ENCODE assay signal across 24 mouse cellular contexts in genomic region chr1:38221431-38221830, GRCm38 (mm10).
DNase-seq lines count a peak whose midpoint lies in the region; ATAC-seq and TF ChIP-seq lines count a peak whose summit lies in the region.
"Had no signal": no experiment of that assay in that cellular context is flagged by ENCODE, and none has a peak within 500 bp of the region (broad histone marks: within the 10 kb centered on the region; RNA-seq: fewer than 3 reads in every experiment).

No protein-coding gene starts in this region.

- no peak for DNase-seq in embryonic facial prominence, embryonic 14.5 days (ENCODE audit: low spot score)
- no peak for DNase-seq in embryonic facial prominence, embryonic 10.5 days (ENCODE audit: low spot score)
- peak; percentile 91 for DNase-seq in heart, adult 11 months
- DNase-seq in heart, postnatal 36 days: no peak
- DNase-seq in midbrain, embryonic 11.5 days (ENCODE audit: low spot score, missing footprints): peak; percentile 62
- DNase-seq in midbrain, embryonic 10.5 days (ENCODE audit: low spot score): no peak
- DNase-seq in neural tube, embryonic 10.5 days (ENCODE audit: extremely low spot score, low spot score): no peak
- DNase-seq: B cell, adult 2 months; cerebellum, adult 18-20 months; cerebellum, adult 9-11 months; cerebellum, postnatal 25 days had no signal

- no peak overlapping the region for H3K4me3 ChIP-seq in embryonic facial prominence, embryonic 14.5 days (ENCODE audit: low read depth, low read length)
- no peak overlapping the region for H3K4me3 ChIP-seq in embryonic facial prominence, embryonic 10.5 days
- no peak overlapping the region for H3K4me3 ChIP-seq in midbrain, embryonic 11.5 days (ENCODE audit: low read depth, low read length)
- H3K4me3 ChIP-seq in midbrain, embryonic 10.5 days: no peak overlapping the region
- no peak overlapping the region for H3K4me3 ChIP-seq in embryonic fibroblast, embryonic 13.5 days (ENCODE audit: insufficient read depth, low read length)
- H3K4me3 ChIP-seq: embryonic facial prominence, embryonic 13.5 days; erythroblast, embryonic 14.5 days; forebrain, embryonic 13.5 days; hindbrain, embryonic 10.5 days; hindbrain, embryonic 13.5 days; intestine, embryonic 15.5 days had no signal

- H3K9me3 ChIP-seq in embryonic facial prominence, embryonic 14.5 days (ENCODE audit: control insufficient read depth, low read length): peaks cover 28% of the 10 kb centered on the region
- H3K9me3 ChIP-seq in embryonic facial prominence, embryonic 10.5 days: peaks cover 28% of the 10 kb centered on the region
- peaks cover 24% of the 10 kb centered on the region for H3K9me3 ChIP-seq in midbrain, embryonic 11.5 days (ENCODE audit: control insufficient read depth, low read length)
- peaks cover 36% of the 10 kb centered on the region for H3K9me3 ChIP-seq in midbrain, embryonic 10.5 days (replicated peaks)
- H3K9me3 ChIP-seq: G1E; intestine, embryonic 15.5 days had no signal

- H3K4me2 ChIP-seq in embryonic facial prominence, embryonic 14.5 days (ENCODE audit: low read depth, low read length): no peak overlapping the region
- no peak overlapping the region for H3K4me2 ChIP-seq in midbrain, embryonic 11.5 days
- H3K4me2 ChIP-seq: embryonic facial prominence, embryonic 13.5 days; forebrain, embryonic 13.5 days; heart, embryonic 11.5 days; hindbrain, embryonic 13.5 days; intestine, embryonic 15.5 days had no signal

- 71% methylated on average over 8 of the region's 8 CpGs for WGBS in embryonic facial prominence, embryonic 14.5 days
- 86% methylated on average over 8 of the region's 8 CpGs for WGBS in embryonic facial prominence, embryonic 10.5 days
- 93% methylated on average over 8 of the region's 8 CpGs for WGBS in midbrain, embryonic 11.5 days
- WGBS in midbrain, embryonic 10.5 days: 87% methylated on average over 8 of the region's 8 CpGs

- peaks cover 14% of the 10 kb centered on the region; the same call in 1 of the 2 replicates for H3K36me3 ChIP-seq in embryonic facial prominence, embryonic 14.5 days (ENCODE audit: control insufficient read depth, insufficient read depth, low read length)
- H3K36me3 ChIP-seq in embryonic facial prominence, embryonic 10.5 days (replicated peaks): peaks cover 25% of the 10 kb centered on the region
- H3K36me3 ChIP-seq in midbrain, embryonic 11.5 days (ENCODE audit: control insufficient read depth, insufficient read depth, low read length): no peaks in the 10 kb centered on the region
- H3K36me3 ChIP-seq in midbrain, embryonic 10.5 days: peaks cover 19% of the 10 kb centered on the region
- H3K36me3 ChIP-seq: G1E; intestine, embryonic 15.5 days had no signal

- TF ChIP-seq POLR2A in embryonic fibroblast, embryonic 13.5 days (IDR thresholded peaks at IDR 0.05; ENCODE audit: low read depth, low read length): no peak

- H3K27me3 ChIP-seq in embryonic facial prominence, embryonic 14.5 days (replicated peaks; ENCODE audit: control insufficient read depth, insufficient read depth, low read length): no peaks in the 10 kb centered on the region
- no peaks in the 10 kb centered on the region for H3K27me3 ChIP-seq in embryonic facial prominence, embryonic 10.5 days (replicated peaks; ENCODE audit: low read depth, poor library complexity, severe bottlenecking)
- no peaks in the 10 kb centered on the region for H3K27me3 ChIP-seq in midbrain, embryonic 11.5 days (ENCODE audit: control insufficient read depth, insufficient read depth, low read length)
- no peaks in the 10 kb centered on the region for H3K27me3 ChIP-seq in midbrain, embryonic 10.5 days (ENCODE audit: low read depth, poor library complexity, severe bottlenecking)
- H3K27me3 ChIP-seq: CH12.LX; embryonic facial prominence, embryonic 13.5 days; forebrain, embryonic 13.5 days; hindbrain, embryonic 13.5 days; intestine, embryonic 15.5 days had no signal

- H3K9ac ChIP-seq in embryonic facial prominence, embryonic 14.5 days (ENCODE audit: low read depth, low read length): no peak overlapping the region
- H3K9ac ChIP-seq in midbrain, embryonic 11.5 days (ENCODE audit: low read length): no peak overlapping the region
- H3K9ac ChIP-seq: embryonic facial prominence, embryonic 13.5 days; forebrain, embryonic 13.5 days; hindbrain, embryonic 13.5 days; intestine, embryonic 15.5 days had no signal

- no peak for TF ChIP-seq CTCF in embryonic fibroblast, embryonic 13.5 days (IDR thresholded peaks at IDR 0.05; ENCODE audit: borderline replicate concordance, insufficient read depth, low read length)

- H3K4me1 ChIP-seq in embryonic facial prominence, embryonic 14.5 days (ENCODE audit: control insufficient read depth, insufficient read depth, low read length): no peaks in the 10 kb centered on the region
- H3K4me1 ChIP-seq in embryonic facial prominence, embryonic 10.5 days: peaks cover 11% of the 10 kb centered on the region
- H3K4me1 ChIP-seq in midbrain, embryonic 11.5 days (ENCODE audit: control insufficient read depth, insufficient read depth, low read length): no peaks in the 10 kb centered on the region
- peaks cover 4% of the 10 kb centered on the region for H3K4me1 ChIP-seq in midbrain, embryonic 10.5 days
- H3K4me1 ChIP-seq in embryonic fibroblast, embryonic 13.5 days (ENCODE audit: control insufficient read depth, insufficient read depth, low read length): no peaks in the 10 kb centered on the region
- H3K4me1 ChIP-seq: embryonic facial prominence, embryonic 13.5 days; forebrain, embryonic 13.5 days; hindbrain, embryonic 13.5 days had no signal

- intact Hi-C loops in heart, postnatal 36 days (cut with DNase I): no loop called here

- peak; percentile 53; the same call in 1 of the 2 replicates for ATAC-seq in embryonic facial prominence, embryonic 14.5 days (ENCODE audit: low read depth)
- no peak for ATAC-seq in midbrain, embryonic 11.5 days (ENCODE audit: low FRiP score)
- ATAC-seq: forebrain, embryonic 13.5 days; forebrain, embryonic 16.5 days; hindbrain, embryonic 16.5 days; intestine, embryonic 15.5 days; Patski had no signal

- H3K27ac ChIP-seq in embryonic facial prominence, embryonic 14.5 days (replicated peaks; ENCODE audit: low read depth, low read length): no peak overlapping the region
- no peak overlapping the region for H3K27ac ChIP-seq in embryonic facial prominence, embryonic 10.5 days (replicated peaks)
- no peak overlapping the region for H3K27ac ChIP-seq in midbrain, embryonic 11.5 days (ENCODE audit: low read depth, low read length)
- no peak overlapping the region for H3K27ac ChIP-seq in midbrain, embryonic 10.5 days (replicated peaks)
- H3K27ac ChIP-seq in embryonic fibroblast, embryonic 13.5 days (ENCODE audit: insufficient read depth, low read length): peak overlapping the region; percentile 83
- H3K27ac ChIP-seq: embryonic facial prominence, embryonic 13.5 days; forebrain, embryonic 13.5 days; hindbrain, embryonic 10.5 days; hindbrain, embryonic 13.5 days; intestine, embryonic 15.5 days had no signal

Comparison
In these comparisons a context has a peak if more than half of its experiments do, and no peak if none do; other contexts are left out.
1. DNase-seq: peak in heart, adult 11 months (single experiment) and midbrain, embryonic 11.5 days (single experiment); none in embryonic facial prominence, embryonic 14.5 days (single experiment), embryonic facial prominence, embryonic 10.5 days (single experiment), heart, postnatal 36 days (0 of 2), midbrain, embryonic 10.5 days (single experiment) and neural tube, embryonic 10.5 days (single experiment).